Mouse (Mus musculus): Measurements from ENCODE around the gene Pdk4.

The Pdk4 gene

GRCm38 (mm10) chr6:5495961-5496853, at the start of gene Pdk4:
TSS of gene Pdk4 (minus strand) at chr6:5496309.
- peak; percentile 59 for DNase-seq (ENCODE audit: low read depth, low spot score)

GRCm38 (mm10) chr6:5537855-5538365, 41.8 kb upstream of the Pdk4 start:
- no peak for DNase-seq (ENCODE audit: low read depth, low spot score)

GRCm38 (mm10) chr6:5535754-5536153, 39.6 kb upstream of the Pdk4 start:
- no peak for DNase-seq (ENCODE audit: low read depth, low spot score)

GRCm38 (mm10) chr6:5517091-5517490, 21.0 kb upstream of the Pdk4 start:
- DNase-seq (ENCODE audit: low read depth, low spot score): peak; percentile 1

GRCm38 (mm10) chr6:5509757-5510156, 13.6 kb upstream of the Pdk4 start:
- no peak for DNase-seq (ENCODE audit: low read depth, low spot score)

GRCm38 (mm10) chr6:5509303-5509702, 13.2 kb upstream of the Pdk4 start:
- DNase-seq (ENCODE audit: low read depth, low spot score): no peak

- no peak for DNase-seq (ENCODE audit: low read depth, low spot score)
Observed at GRCm38 (mm10) chr6:5507821-5508220, 11.7 kb upstream of the Pdk4 start.

- no peak for DNase-seq (ENCODE audit: low read depth, low spot score)
Observed at GRCm38 (mm10) chr6:5506271-5506670, 10.2 kb upstream of the Pdk4 start.

GRCm38 (mm10) chr6:5502810-5503209, 6.7 kb upstream of the Pdk4 start:
- DNase-seq (ENCODE audit: low read depth, low spot score): no peak

GRCm38 (mm10) chr6:5501551-5501950, 5.4 kb upstream of the Pdk4 start:
- no peak for DNase-seq (ENCODE audit: low read depth, low spot score)

GRCm38 (mm10) chr6:5498740-5499139, 2.6 kb upstream of the Pdk4 start:
- no peak for DNase-seq (ENCODE audit: low read depth, low spot score)

GRCm38 (mm10) chr6:5496854-5497235, 736 bp upstream of the Pdk4 start:
- DNase-seq (ENCODE audit: low read depth, low spot score): no peak

GRCm38 (mm10) chr6:5485028-5485427, 11.1 kb downstream of the Pdk4 start:
- DNase-seq (ENCODE audit: low read depth, low spot score): no peak

GRCm38 (mm10) chr6:5482270-5482783, 13.8 kb downstream of the Pdk4 start:
- no peak for DNase-seq (ENCODE audit: low read depth, low spot score)

GRCm38 (mm10) chr6:5481066-5481465, 15.0 kb downstream of the Pdk4 start:
- DNase-seq (ENCODE audit: low read depth, low spot score): no peak

GRCm38 (mm10) chr6:5474021-5474420, 22.1 kb downstream of the Pdk4 start:
- no peak for DNase-seq (ENCODE audit: low read depth, low spot score)

- no peak for DNase-seq (ENCODE audit: low read depth, low spot score)
Observed at GRCm38 (mm10) chr6:5472692-5473091, 23.4 kb downstream of the Pdk4 start.

- no peak for DNase-seq (ENCODE audit: low read depth, low spot score)
Observed at GRCm38 (mm10) chr6:5470480-5471318, 25.4 kb downstream of the Pdk4 start.

- no peak for DNase-seq (ENCODE audit: low read depth, low spot score)
Observed at GRCm38 (mm10) chr6:5455836-5456235, 40.3 kb downstream of the Pdk4 start.

- no peak for DNase-seq (ENCODE audit: low read depth, low spot score)
Observed at GRCm38 (mm10) chr6:5449878-5450277, 46.2 kb downstream of the Pdk4 start.

GRCm38 (mm10) chr6:5448396-5448795, 47.7 kb downstream of the Pdk4 start:
- DNase-seq (ENCODE audit: low read depth, low spot score): no peak

GRCm38 (mm10) chr6:5447546-5447945, 48.6 kb downstream of the Pdk4 start:
- no peak for DNase-seq (ENCODE audit: low read depth, low spot score)

All from brain, embryonic 18.5 days (tissue).